Mouse (Mus musculus) intestine, postnatal 0 days (tissue): ENCODE data around the gene Cdk17. TPM values are rescaled to one million over a fixed set of nuclear protein-coding genes. Genes with fewer than 3 reads are reported as not detected.

Experiments
- ATAC-seq: fragments of 200-750 bp; cut with Nextera tagmentation; 2 replicates; pipeline ENCODE4 v1.8.0; 2017; ENCODE audit warnings: mild to moderate bottlenecking, moderate TSS enrichment, moderate library complexity
- H3K27ac ChIP-seq: fragments of 300-500 bp; sonication (generic); 2 replicates; pipeline ENCODE4 v1.5.1; 2014; ENCODE audit warnings: mild to moderate bottlenecking, low read depth, low read length, moderate library complexity
- H3K27me3 ChIP-seq: fragments of 300-500 bp; sonication (generic); replicated peaks from 2 replicates; pipeline ENCODE4 v1.6.1; 2014; ENCODE audit warnings: low read length, mixed read lengths; ENCODE audit not compliant: control insufficient read depth, insufficient read depth
- H3K36me3 ChIP-seq: fragments of 300-500 bp; sonication (generic); 2 replicates; pipeline ENCODE4 v1.6.1; 2014; ENCODE audit warnings: mild to moderate bottlenecking, moderate library complexity; ENCODE audit not compliant: control insufficient read depth, insufficient read depth
- H3K4me1 ChIP-seq: fragments of 300-500 bp; sonication (generic); replicated peaks from 2 replicates; pipeline ENCODE4 v1.6.1; 2014; ENCODE audit warnings: antibody characterized with exemption, low read length, mixed read lengths; ENCODE audit not compliant: control insufficient read depth, insufficient read depth
- H3K4me2 ChIP-seq: fragments of 300-500 bp; sonication (generic); replicated peaks from 2 replicates; pipeline ENCODE4 v1.6.1; 2014; ENCODE audit warnings: low read depth, mild to moderate bottlenecking, moderate library complexity
- H3K4me3 ChIP-seq: fragments of 300-500 bp; sonication (generic); 2 replicates; pipeline ENCODE4 v1.5.1; 2014; ENCODE audit warnings: low read depth, low read length
- H3K9ac ChIP-seq: fragments of 300-500 bp; sonication (generic); 2 replicates; pipeline ENCODE4 v1.6.1; 2014; ENCODE audit warnings: mild to moderate bottlenecking, low read depth, low read length
- H3K9me3 ChIP-seq: fragments of 300-500 bp; sonication (generic); 2 replicates; pipeline ENCODE4 v1.6.1; 2016; ENCODE audit warnings: mixed run types; ENCODE audit not compliant: control insufficient read depth
- CTCF ChIP-seq: sonication (generic); IDR thresholded peaks from 2 replicates; pipeline ENCODE4 v1.5.1; 2016; ENCODE audit warnings: low read depth, mild to moderate bottlenecking, control low read depth, antibody characterized with exemption, moderate library complexity
- WGBS: fragments of 180-500 bp; shearing (Covaris S2); extraction: QIAGEN DNeasy Blood & Tissue Kit; methylation state at CpG from one replicate; pipeline ENCODE4 v1.1.7; 2014; 5-methylcytosine and 5-hydroxymethylcytosine counted together
- polyA plus RNA-seq: library from polyadenylated mRNA; unstranded; fragments of >200 nt; fragmentation: Nextera tagmentation; extraction: Ambion mirVana; gene quantifications from 2 replicates; pipeline ENCODE4 v1.2.1, GENCODE M21; 2015

The Cdk17 gene
- polyA plus RNA-seq, 1 experiment from 2014 or later: 8.2 TPM

DNA sequence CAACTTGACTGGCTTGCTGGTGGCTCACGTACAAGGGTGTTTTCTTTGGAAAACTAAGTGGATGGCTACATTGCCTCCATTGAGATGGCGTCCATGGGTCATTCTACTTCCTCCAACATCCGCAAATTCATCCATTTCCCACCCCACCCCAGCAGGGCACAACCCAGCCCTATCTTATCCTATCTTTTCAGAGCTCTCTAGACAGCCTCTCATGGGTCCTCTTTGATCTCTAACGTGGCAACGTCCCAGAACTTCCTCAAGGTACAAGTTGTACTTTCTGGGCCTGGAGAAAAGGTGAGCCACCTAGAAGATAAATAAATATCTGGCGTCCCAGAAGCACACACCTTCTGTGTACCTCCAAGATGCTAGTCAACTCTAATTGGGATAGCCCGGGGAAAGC lies 132.9 kb downstream of the Cdk17 start:
- WGBS: 56% methylated on average over 7 of the region's 7 CpGs
- H3K4me2 ChIP-seq: no peak overlapping the region
- TF ChIP-seq CTCF: no peak
- H3K4me3 ChIP-seq: no peak overlapping the region
- ATAC-seq: no peak
- no peaks in the 10 kb centered on the region for H3K4me1 ChIP-seq
- H3K27ac ChIP-seq: no peak overlapping the region
- H3K9me3 ChIP-seq: no peaks in the 10 kb centered on the region
- no peaks in the 10 kb centered on the region for H3K27me3 ChIP-seq
- no peak overlapping the region for H3K9ac ChIP-seq
- H3K36me3 ChIP-seq: no peaks in the 10 kb centered on the region

- H3K4me2 ChIP-seq: no peak overlapping the region
- no peaks in the 10 kb centered on the region for H3K27me3 ChIP-seq
- no peaks in the 10 kb centered on the region for H3K4me1 ChIP-seq
- peak overlapping the region; percentile 22 for H3K27ac ChIP-seq
- H3K9ac ChIP-seq: no peak overlapping the region
- ATAC-seq: no peak
- no peaks in the 10 kb centered on the region for H3K9me3 ChIP-seq
- TF ChIP-seq CTCF: no peak
- no peak overlapping the region for H3K4me3 ChIP-seq
- 51% methylated on average over 20 of the region's 20 CpGs for WGBS
- H3K36me3 ChIP-seq: no peaks in the 10 kb centered on the region
These were observed 134.0 kb downstream of the Cdk17 start for GRCm38 (mm10) chr10:93294547-93295219.

DNA sequence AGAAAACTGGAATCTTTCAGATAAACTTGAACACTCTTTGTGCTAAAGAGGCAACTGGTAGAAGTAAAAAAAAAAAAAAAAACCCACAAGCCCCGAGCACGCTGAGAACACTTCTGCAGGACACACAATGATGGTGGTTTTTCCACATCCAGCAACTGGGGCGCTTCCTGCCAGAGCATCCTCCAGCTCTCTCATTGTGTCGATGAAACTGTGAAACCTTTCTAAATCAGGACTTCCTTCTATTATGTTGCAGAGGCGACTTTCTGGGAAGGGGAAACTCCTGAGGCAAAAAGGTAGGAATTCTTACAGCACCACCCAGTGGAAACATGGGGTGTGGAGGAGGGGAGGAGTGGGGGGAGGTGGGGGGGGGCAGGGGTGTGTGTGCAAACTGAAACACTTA lies 137.1 kb downstream of the Cdk17 start:
- Histone ChIP-seq H3K27ac (no peak overlapping the region), H3K4me3 (no peak overlapping the region), H3K36me3 (no peaks in the 10 kb centered on the region), H3K4me1 (no peaks in the 10 kb centered on the region), H3K9me3 (no peaks in the 10 kb centered on the region), H3K9ac (no peak overlapping the region), H3K27me3 (no peaks in the 10 kb centered on the region), H3K4me2 (no peak overlapping the region)
- no peak for ATAC-seq
- TF ChIP-seq CTCF: peak; percentile 26
- 54% methylated on average over 5 of the region's 5 CpGs for WGBS

GRCm38 (mm10) chr10:93298208-93298607 lies 137.5 kb downstream of the Cdk17 start:
- Histone ChIP-seq H3K9ac (no peak overlapping the region), H3K4me1 (no peaks in the 10 kb centered on the region), H3K36me3 (no peaks in the 10 kb centered on the region), H3K27ac (0 out of 2 replicates have a peak overlapping the region, but pooled peaks have one; percentile 21), H3K4me2 (no peak overlapping the region), H3K27me3 (no peaks in the 10 kb centered on the region), H3K9me3 (no peaks in the 10 kb centered on the region), H3K4me3 (no peak overlapping the region)
- 62% methylated on average over 7 of the region's 7 CpGs for WGBS
- TF ChIP-seq CTCF: no peak
- no peak for ATAC-seq

DNA sequence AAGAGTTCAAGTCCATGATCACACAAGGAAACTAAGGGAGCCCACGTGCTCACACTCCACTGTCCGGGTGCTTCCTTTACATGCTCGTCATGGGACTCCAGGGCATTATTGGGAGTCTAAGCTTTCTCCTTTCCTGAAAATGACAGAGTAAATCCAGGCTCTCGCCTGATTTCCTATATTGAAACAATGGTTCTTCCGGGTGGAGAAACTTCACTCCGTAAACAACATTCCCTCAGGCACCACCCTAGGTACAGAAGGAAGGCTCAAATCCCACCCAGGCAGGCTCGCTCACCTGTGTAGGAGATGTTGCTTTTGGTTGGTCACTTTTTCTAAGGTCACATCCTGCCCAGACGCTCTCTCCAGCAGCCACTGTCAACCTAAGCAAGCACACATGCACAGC lies 141.2 kb downstream of the Cdk17 start:
- Histone ChIP-seq H3K4me3 (no peak overlapping the region), H3K4me1 (no peaks in the 10 kb centered on the region), H3K27me3 (no peaks in the 10 kb centered on the region), H3K9ac (no peak overlapping the region), H3K36me3 (no peaks in the 10 kb centered on the region), H3K9me3 (no peaks in the 10 kb centered on the region), H3K4me2 (no peak overlapping the region), H3K27ac (no peak overlapping the region)
- no peak for ATAC-seq
- WGBS: 65% methylated on average over 8 of the region's 8 CpGs
- no peak for TF ChIP-seq CTCF

DNA sequence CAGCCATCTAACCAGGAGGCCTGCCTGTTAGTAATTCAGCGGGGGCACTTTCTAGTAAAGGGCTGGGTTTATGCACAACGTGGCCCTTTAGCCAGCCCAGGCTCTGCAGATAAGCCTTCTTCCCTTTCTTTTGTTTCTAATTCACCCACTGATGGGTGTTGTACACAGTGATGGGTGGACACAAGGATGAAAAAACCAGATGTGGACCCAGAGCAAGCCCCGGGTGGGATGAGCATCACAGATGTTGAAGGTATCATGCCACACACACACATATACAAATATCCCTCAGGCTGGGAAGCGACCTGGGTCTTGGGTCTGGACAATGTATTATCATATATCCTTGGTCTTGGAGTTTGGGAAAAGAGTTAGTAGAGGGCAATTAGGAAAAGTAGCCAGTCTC lies 142.6 kb downstream of the Cdk17 start:
- WGBS: 67% methylated on average over 4 of the region's 4 CpGs
- Histone ChIP-seq H3K27ac (no peak overlapping the region), H3K9ac (no peak overlapping the region), H3K27me3 (no peaks in the 10 kb centered on the region), H3K4me2 (no peak overlapping the region), H3K4me1 (no peaks in the 10 kb centered on the region), H3K36me3 (no peaks in the 10 kb centered on the region), H3K4me3 (no peak overlapping the region), H3K9me3 (no peaks in the 10 kb centered on the region)
- no peak for TF ChIP-seq CTCF
- ATAC-seq: no peak
